Mouse (Mus musculus) MEL (cell line): ENCODE measurements around the gene Gm20489. TPM values are rescaled to one million over a fixed set of nuclear protein-coding genes. Genes with fewer than 3 reads are reported as not detected.
A peak's percentile ranks its signal among the peaks of the same experiment; 100 is the strongest.

Source experiments
- DNase-seq: peaks from one replicate; pipeline ENCODE4 v3.0.0; 2011; ENCODE audit warnings: low read depth, low spot score
- H3K27ac ChIP-seq: 2 replicates; pipeline ENCODE4 v1.5.1; 2012; ENCODE audit warnings: low read depth, mild to moderate bottlenecking, control low read depth, low read length, moderate library complexity; ENCODE audit not compliant: control insufficient read depth
- H3K27me3 ChIP-seq, 2 experiments: fragments of 150-350 bp in 1 of 2; sonication (generic) in 1 of 2; 2 replicates each; pipeline ENCODE4 v1.6.1; 2012; ENCODE audit warnings: low read length in 2 of 2, mild to moderate bottlenecking in 2 of 2, improper control_type of control experiment in 1 of 2, moderate library complexity in 1 of 2; ENCODE audit not compliant: insufficient read depth in 2 of 2, control insufficient read depth in 1 of 2
- H3K36me3 ChIP-seq, 2 experiments: 2 replicates each; pipeline ENCODE4 v1.6.1; 2012 to 2014; ENCODE audit warnings: low read length in 2 of 2, improper control_type of control experiment in 1 of 2, inconsistent platforms in 1 of 2, mild to moderate bottlenecking in 1 of 2; ENCODE audit not compliant: insufficient read depth in 2 of 2, control insufficient read depth in 1 of 2
- H3K4me1 ChIP-seq, 2 experiments: fragments of 150-350 bp in 1 of 2; sonication (generic) in 1 of 2; 2 replicates each; pipeline ENCODE4 v1.6.1; 2012; ENCODE audit warnings: low read length in 2 of 2, improper control_type of control experiment in 1 of 2, mild to moderate bottlenecking in 1 of 2; ENCODE audit not compliant: insufficient read depth in 2 of 2, control insufficient read depth in 1 of 2
- H3K4me3 ChIP-seq, 2 experiments: fragments of 150-350 bp in 1 of 2; sonication (generic) in 1 of 2; 2 replicates each; pipeline ENCODE4 v1.5.1; 2012; ENCODE audit warnings: low read depth in 2 of 2, low read length in 2 of 2, mild to moderate bottlenecking in 2 of 2, moderate library complexity in 2 of 2, control low read depth in 1 of 2, improper control_type of control experiment in 1 of 2; ENCODE audit not compliant: control insufficient read depth in 1 of 2, insufficient read depth in 1 of 2
- H3K79me2 ChIP-seq: 2 replicates; pipeline ENCODE4 v1.6.1; 2012; ENCODE audit warnings: mild to moderate bottlenecking, low read length, moderate library complexity; ENCODE audit not compliant: control insufficient read depth, poor library complexity, insufficient read depth
- H3K9ac ChIP-seq: 2 replicates; pipeline ENCODE4 v1.6.1; 2012; ENCODE audit warnings: low read depth, mild to moderate bottlenecking, control low read depth, low read length, moderate library complexity; ENCODE audit not compliant: control insufficient read depth, poor library complexity, severe bottlenecking
- H3K9me3 ChIP-seq: fragments of 150-350 bp; sonication (generic); replicated peaks from 2 replicates; pipeline ENCODE4 v1.6.1; 2012; ENCODE audit warnings: mild to moderate bottlenecking, low read length, improper control_type of control experiment, moderate library complexity; ENCODE audit not compliant: insufficient read depth
- CHD2 ChIP-seq: IDR thresholded peaks from 2 replicates; pipeline ENCODE4 v1.6.1; 2011; ENCODE audit warnings: low read length, improper control_type of control experiment
- CTCF ChIP-seq, 3 experiments: IDR thresholded peaks in 2 of 3; conservative IDR thresholded peaks in 1 of 3; 2 replicates each; pipeline ENCODE4 v1.5.1; 2011 to 2012; ENCODE audit warnings: low read length in 3 of 3, low read depth in 2 of 3, mild to moderate bottlenecking in 2 of 3, improper control_type of control experiment in 1 of 3, inconsistent platforms in 1 of 3, mixed read lengths in 1 of 3, moderate library complexity in 1 of 3; ENCODE audit not compliant: control insufficient read depth in 1 of 3, insufficient read depth in 1 of 3, poor library complexity in 1 of 3, severe bottlenecking in 1 of 3
- EP300 ChIP-seq, 2 experiments: IDR thresholded peaks; 2 replicates each; pipeline ENCODE4 v1.6.1; 2011; ENCODE audit warnings: improper control_type of control experiment in 2 of 2, low read length in 2 of 2, low read depth in 1 of 2, mild to moderate bottlenecking in 1 of 2
- ETS1 ChIP-seq: IDR thresholded peaks from 2 replicates; pipeline ENCODE4 v1.6.1; 2012; ENCODE audit warnings: low read depth, mild to moderate bottlenecking, inconsistent platforms, low read length, improper control_type of control experiment, moderate library complexity
- GATA1 ChIP-seq: IDR thresholded peaks from 2 replicates; pipeline ENCODE4 v1.6.1; 2011; ENCODE audit warnings: low read depth, low read length, improper control_type of control experiment
- JUND ChIP-seq: IDR thresholded peaks from 2 replicates; pipeline ENCODE4 v1.6.1; 2011; ENCODE audit warnings: low read depth, mild to moderate bottlenecking, improper control_type of control experiment, low read length
- MAFK ChIP-seq: IDR thresholded peaks from 2 replicates; pipeline ENCODE4 v1.6.1; 2011; ENCODE audit warnings: low read depth, mild to moderate bottlenecking, low read length, improper control_type of control experiment, borderline replicate concordance
- MYB ChIP-seq: IDR thresholded peaks from 2 replicates; pipeline ENCODE4 v1.6.1; 2011; ENCODE audit warnings: mild to moderate bottlenecking, low read depth, low read length, improper control_type of control experiment
- RCOR1 ChIP-seq: IDR thresholded peaks from 2 replicates; pipeline ENCODE4 v1.6.1; 2012; ENCODE audit warnings: low read depth, mild to moderate bottlenecking, inconsistent platforms, low read length, improper control_type of control experiment
- TAL1 ChIP-seq: IDR thresholded peaks from 2 replicates; pipeline ENCODE4 v1.6.1; 2012; ENCODE audit warnings: mild to moderate bottlenecking, inconsistent platforms, low read length, moderate library complexity, mixed read lengths
- TCF12 ChIP-seq: IDR thresholded peaks from 2 replicates; pipeline ENCODE4 v1.6.1; 2014; ENCODE audit warnings: low read depth, mild to moderate bottlenecking, inconsistent platforms, low read length, improper control_type of control experiment, moderate library complexity
- USF1 ChIP-seq: IDR thresholded peaks from 2 replicates; pipeline ENCODE4 v1.6.1; 2014; ENCODE audit warnings: low read depth, mild to moderate bottlenecking, inconsistent platforms, low read length, improper control_type of control experiment, moderate library complexity
- USF2 ChIP-seq, 2 experiments: IDR thresholded peaks; 2 replicates each; pipeline ENCODE4 v1.6.1; 2011 to 2012; ENCODE audit warnings: improper control_type of control experiment in 2 of 2, low read length in 2 of 2, borderline replicate concordance in 1 of 2, inconsistent platforms in 1 of 2, low read depth in 1 of 2, mild to moderate bottlenecking in 1 of 2; ENCODE audit not compliant: insufficient read depth in 1 of 2
- polyA plus RNA-seq, 2 experiments: library from polyadenylated mRNA; stranded (reverse) in 1 of 2; unstranded in 1 of 2; fragments of >175 nt in 1 of 2; fragments of >200 nt in 1 of 2; gene quantifications; 2 replicates each; pipeline versions ENCODE4 v1.2.1 to v1.2.4; 2012; ENCODE audit warnings: low replicate concordance in 2 of 2, low read depth in 1 of 2; ENCODE audit not compliant: insufficient read length in 2 of 2, insufficient read depth in 1 of 2, missing spikeins in 1 of 2
- total RNA-seq: library from RNA; depleted of rRNA; stranded (reverse); fragments of 300-350 nt; gene quantifications from 2 replicates; pipeline ENCODE4 v1.2.3, GENCODE M21; 2012

Gene Gm20489
- total and polyA plus RNA-seq, 3 experiments: not detected

- peak overlapping the region; percentile 16 for H3K27ac ChIP-seq
- H3K79me2 ChIP-seq: no peaks in the 10 kb centered on the region; the same call in 1 of the 2 replicates
- H3K4me1 ChIP-seq: peaks cover 4 to 16% of the 10 kb centered on the region in 2 experiments; a peak in 3 of 4 replicates
- peaks cover 0 to 18% of the 10 kb centered on the region in 2 experiments; a peak in 2 of 4 replicates for H3K36me3 ChIP-seq
- no peak overlapping the region for H3K9ac ChIP-seq
- DNase-seq: peak; percentile 22
- no peaks in the 10 kb centered on the region for H3K27me3 ChIP-seq
- H3K9me3 ChIP-seq: no peaks in the 10 kb centered on the region
- no peak overlapping the region for H3K4me3 ChIP-seq
- TF ChIP-seq EP300 (IDR thresholded peaks at IDR 0.05; ENCODE audit: low read depth in 1 of 2, low read length in 2 of 2) (peak in 1 of 2 experiments; percentile 66; a peak in 3 of 4 replicates), GATA1 (no peak), USF1 (no peak), TCF12 (peak; percentile 59; the same call in 1 of the 2 replicates), CHD2 (peak; percentile 46; the same call in 1 of the 2 replicates), TAL1 (0 out of 2 replicates have a peak, but pooled peaks have one; percentile 12), JUND (no peak), RCOR1 (peak; percentile 42; the same call in 1 of the 2 replicates), ETS1 (peak; percentile 47; the same call in 1 of the 2 replicates)
Observed at GRCm38 (mm10) chrX:101260441-101261325, 8.1 kb downstream of the Gm20489 start.

- H3K36me3 ChIP-seq: peaks cover 0 to 13% of the 10 kb centered on the region in 2 experiments; a peak in 2 of 4 replicates
- no peaks in the 10 kb centered on the region; the same call in none of the 2 replicates for H3K79me2 ChIP-seq
- H3K27ac ChIP-seq: no peak overlapping the region
- H3K4me3 ChIP-seq: no peak overlapping the region
- no peak overlapping the region for H3K9ac ChIP-seq
- no peak for DNase-seq
- H3K4me1 ChIP-seq: peaks cover 0 to 19% of the 10 kb centered on the region in 2 experiments; a peak in 2 of 4 replicates
- no peaks in the 10 kb centered on the region for H3K9me3 ChIP-seq
- no peak for TF ChIP-seq USF2 (IDR thresholded peaks at IDR 0.05; ENCODE audit: borderline replicate concordance in 1 of 2, insufficient read depth in 1 of 2, low read depth in 1 of 2, low read length in 2 of 2)
- no peak for TF ChIP-seq MAFK
- TF ChIP-seq CTCF (IDR thresholded peaks at IDR 0.05 in 2 of 3, conservative IDR thresholded peaks at IDR 0.05 in 1 of 3; ENCODE audit: control insufficient read depth in 1 of 3, insufficient read depth in 1 of 3, low read depth in 2 of 3, low read length in 3 of 3, poor library complexity in 1 of 3, severe bottlenecking in 1 of 3): peak in 2 of 3 experiments; percentile 12 to 42; a peak in 3 of 6 replicates
- TF ChIP-seq MYB: no peak
- no peaks in the 10 kb centered on the region for H3K27me3 ChIP-seq
Observed at GRCm38 (mm10) chrX:101256603-101257002, 12.2 kb downstream of the Gm20489 start.
